8 mouse cellular contexts compared by ENCODE assay signal in the genomic region with DNA sequence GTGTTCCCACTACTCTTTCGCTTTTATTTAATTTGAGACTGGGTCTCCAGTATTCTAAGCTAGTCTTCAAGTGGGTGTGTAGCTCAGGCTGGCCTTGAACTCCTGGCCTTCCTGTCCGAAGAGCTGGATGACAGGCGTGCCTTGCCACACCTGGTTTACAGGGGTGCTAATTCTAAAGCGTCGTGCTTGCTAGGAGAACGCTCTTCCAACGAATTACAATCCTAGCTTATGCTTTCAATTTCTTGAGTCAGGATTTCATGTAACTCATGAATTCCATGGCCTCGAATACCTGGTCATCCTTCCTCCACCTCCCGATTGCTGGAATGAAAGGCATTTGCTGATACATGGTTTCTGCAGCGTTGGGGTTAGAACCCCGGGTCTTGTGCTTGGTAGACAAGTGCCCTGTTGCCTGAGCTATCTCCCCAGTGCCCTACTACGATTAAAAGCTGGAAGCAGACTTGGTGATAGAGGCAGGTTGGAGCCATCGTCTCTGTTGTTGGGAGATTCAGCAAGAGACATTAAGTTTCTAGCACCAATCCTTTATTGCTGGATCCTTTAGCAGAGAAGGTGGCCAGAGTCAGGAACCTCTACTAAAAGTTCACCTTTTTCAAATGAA. TPM values are rescaled to one million over a fixed set of nuclear protein-coding genes. Genes with fewer than 3 reads are reported as not detected.
DNase-seq lines count a peak whose midpoint lies in the region; ATAC-seq lines count a peak whose summit lies in the region.

No protein-coding gene starts in this region.

- ATAC-seq in heart, embryonic 16.5 days (replicated peaks; ENCODE audit: extremely low read depth, insufficient read depth, low FRiP score): no peak
- ATAC-seq in hindbrain, embryonic 13.5 days (ENCODE audit: low FRiP score): no peak
- no peak for ATAC-seq in midbrain, embryonic 12.5 days (ENCODE audit: low FRiP score, low read depth)

- peaks cover 23% of the 10 kb centered on the region for H3K4me1 ChIP-seq in heart, embryonic 16.5 days (ENCODE audit: control insufficient read depth, insufficient read depth, low read length)
- peaks cover 38% of the 10 kb centered on the region for H3K4me1 ChIP-seq in hindbrain, embryonic 13.5 days (replicated peaks)
- H3K4me1 ChIP-seq in midbrain, embryonic 12.5 days: peaks cover 26% of the 10 kb centered on the region

- peak overlapping the region; percentile 95 for H3K4me2 ChIP-seq in heart, embryonic 16.5 days (ENCODE audit: low read depth, low read length)
- peak overlapping the region; percentile 78 for H3K4me2 ChIP-seq in hindbrain, embryonic 13.5 days
- peak overlapping the region; percentile 65 for H3K4me2 ChIP-seq in midbrain, embryonic 12.5 days (replicated peaks)

- peak overlapping the region; percentile 98 for H3K9ac ChIP-seq in heart, embryonic 16.5 days (ENCODE audit: low read length)
- H3K9ac ChIP-seq in hindbrain, embryonic 13.5 days: peak overlapping the region; percentile 92
- peak overlapping the region; percentile 93 for H3K9ac ChIP-seq in midbrain, embryonic 12.5 days (replicated peaks)

- 17% methylated on average over 13 of the region's 13 CpGs for WGBS in heart, embryonic 16.5 days
- WGBS in hindbrain, embryonic 13.5 days: 37% methylated on average over 13 of the region's 13 CpGs
- 38% methylated on average over 13 of the region's 13 CpGs for WGBS in midbrain, embryonic 12.5 days

- H3K27me3 ChIP-seq in heart, embryonic 16.5 days (ENCODE audit: control insufficient read depth, insufficient read depth, low read length): no peaks in the 10 kb centered on the region
- H3K27me3 ChIP-seq in hindbrain, embryonic 13.5 days: no peaks in the 10 kb centered on the region
- no peaks in the 10 kb centered on the region for H3K27me3 ChIP-seq in midbrain, embryonic 12.5 days

- peaks cover 27% of the 10 kb centered on the region for H3K36me3 ChIP-seq in heart, embryonic 16.5 days (ENCODE audit: control insufficient read depth, insufficient read depth)
- H3K36me3 ChIP-seq in hindbrain, embryonic 13.5 days: peaks cover 37% of the 10 kb centered on the region
- H3K36me3 ChIP-seq in midbrain, embryonic 12.5 days: peaks cover 39% of the 10 kb centered on the region

- no peaks in the 10 kb centered on the region for H3K9me3 ChIP-seq in heart, embryonic 16.5 days (replicated peaks; ENCODE audit: control insufficient read depth, low read length)
- no peaks in the 10 kb centered on the region for H3K9me3 ChIP-seq in hindbrain, embryonic 13.5 days
- no peaks in the 10 kb centered on the region for H3K9me3 ChIP-seq in midbrain, embryonic 12.5 days

- H3K27ac ChIP-seq in heart, embryonic 16.5 days (ENCODE audit: low read length): peak overlapping the region; percentile 81
- peak overlapping the region; percentile 91 for H3K27ac ChIP-seq in hindbrain, embryonic 13.5 days
- peak overlapping the region; percentile 91 for H3K27ac ChIP-seq in midbrain, embryonic 12.5 days (replicated peaks)

- peak overlapping the region; percentile 82 for H3K4me3 ChIP-seq in heart, embryonic 16.5 days (ENCODE audit: low read length)
- peak overlapping the region; percentile 77 for H3K4me3 ChIP-seq in hindbrain, embryonic 13.5 days
- H3K4me3 ChIP-seq in midbrain, embryonic 12.5 days: peak overlapping the region; percentile 84

- no peak for DNase-seq in heart, postnatal 4 days
- DNase-seq in MN1 (ENCODE audit: low spot score): peak; percentile 44
- no peak for DNase-seq in layer of hippocampus, postnatal 10 days (ENCODE audit: low spot score in 2 of 2)
- no peak for DNase-seq in layer of hippocampus, postnatal 14 days (ENCODE audit: low spot score in 2 of 2)
- no peak for DNase-seq in frontal cortex, postnatal 14 days (ENCODE audit: low spot score in 2 of 2)

RNA-seq across cellular contexts. Expression of gene Kxd1, which starts 0.5 kb away (rescaled TPM):
- 74.4 and 77.6 TPM in 2 replicates for polyA plus RNA-seq in heart, embryonic 16.5 days (2015; fragmentation: Nextera tagmentation; extraction: Ambion mirVana)
- 10 to 100 TPM; 67.5 to 76.9 TPM for total RNA-seq in heart, postnatal 4 days (2021)
- 47.7 and 50.5 TPM in 2 replicates for polyA plus RNA-seq in hindbrain, embryonic 13.5 days (2015; fragmentation: Nextera tagmentation; extraction: Ambion mirVana)
- polyA plus RNA-seq in midbrain, embryonic 12.5 days (2016; fragmentation: Nextera tagmentation; extraction: Ambion mirVana): 52.1 and 52.7 TPM in 2 replicates
- 10 to 100 TPM; 33.1 to 35.3 TPM for total RNA-seq in layer of hippocampus, postnatal 10 days (2021)
- total RNA-seq in layer of hippocampus, postnatal 14 days (2021): 10 to 100 TPM; 39.5 to 40.3 TPM

RNA-seq across cellular contexts. Expression of gene Fkbp8, which starts 0.8 kb away (rescaled TPM):
- polyA plus RNA-seq in heart, embryonic 16.5 days (2015; fragmentation: Nextera tagmentation; extraction: Ambion mirVana): 273 and 275 TPM in 2 replicates
- 100 to 1,000 TPM; 204 to 207 TPM for total RNA-seq in heart, postnatal 4 days (2021)
- 385 and 391 TPM in 2 replicates for polyA plus RNA-seq in hindbrain, embryonic 13.5 days (2015; fragmentation: Nextera tagmentation; extraction: Ambion mirVana)
- polyA plus RNA-seq in midbrain, embryonic 12.5 days (2016; fragmentation: Nextera tagmentation; extraction: Ambion mirVana): 326 and 332 TPM in 2 replicates
- 100 to 1,000 TPM; 337 to 361 TPM for total RNA-seq in layer of hippocampus, postnatal 10 days (2021)
- total RNA-seq in layer of hippocampus, postnatal 14 days (2021): 100 to 1,000 TPM; 412 to 417 TPM

RNA-seq across cellular contexts. Expression of gene Ell, which starts 11.0 kb away (rescaled TPM):
- 14.0 and 15.4 TPM in 2 replicates for polyA plus RNA-seq in heart, embryonic 16.5 days (2015; fragmentation: Nextera tagmentation; extraction: Ambion mirVana)
- 10 to 100 TPM; 16.7 to 17.6 TPM for total RNA-seq in heart, postnatal 4 days (2021)
- polyA plus RNA-seq in hindbrain, embryonic 13.5 days (2015; fragmentation: Nextera tagmentation; extraction: Ambion mirVana): 16.3 and 17.2 TPM in 2 replicates
- 18.7 and 21.6 TPM in 2 replicates for polyA plus RNA-seq in midbrain, embryonic 12.5 days (2016; fragmentation: Nextera tagmentation; extraction: Ambion mirVana)
- 10 to 100 TPM; 15.8 to 16.4 TPM for total RNA-seq in layer of hippocampus, postnatal 10 days (2021)
- total RNA-seq in layer of hippocampus, postnatal 14 days (2021): 10 to 100 TPM; 18.7 TPM

RNA-seq across cellular contexts. Expression of gene Uba52, which starts 17.7 kb away (rescaled TPM):
- 691 and 770 TPM in 2 replicates for polyA plus RNA-seq in heart, embryonic 16.5 days (2015; fragmentation: Nextera tagmentation; extraction: Ambion mirVana)
- 1,000 to 10,000 TPM; 1,698 to 1,707 TPM for total RNA-seq in heart, postnatal 4 days (2021)
- polyA plus RNA-seq in hindbrain, embryonic 13.5 days (2015; fragmentation: Nextera tagmentation; extraction: Ambion mirVana): 715 and 758 TPM in 2 replicates
- polyA plus RNA-seq in midbrain, embryonic 12.5 days (2016; fragmentation: Nextera tagmentation; extraction: Ambion mirVana): 748 and 749 TPM in 2 replicates
- 1,000 to 10,000 TPM in 1 of 2 experiments, 100 to 1,000 TPM in 1; 916 to 1,148 TPM for total RNA-seq in layer of hippocampus, postnatal 10 days (2021)
- total RNA-seq in layer of hippocampus, postnatal 14 days (2021): 1,000 to 10,000 TPM; 1,048 to 1,082 TPM

RNA-seq across cellular contexts. Expression of gene Rex1bd, which starts 21.7 kb away (rescaled TPM):
- 122 and 129 TPM in 2 replicates for polyA plus RNA-seq in heart, embryonic 16.5 days (2015; fragmentation: Nextera tagmentation; extraction: Ambion mirVana)
- 100 to 1,000 TPM in 1 of 2 experiments, 10 to 100 TPM in 1; 96.9 to 109 TPM for total RNA-seq in heart, postnatal 4 days (2021)
- polyA plus RNA-seq in hindbrain, embryonic 13.5 days (2015; fragmentation: Nextera tagmentation; extraction: Ambion mirVana): 147 and 148 TPM in 2 replicates
- polyA plus RNA-seq in midbrain, embryonic 12.5 days (2016; fragmentation: Nextera tagmentation; extraction: Ambion mirVana): 130 and 134 TPM in 2 replicates
- 100 to 1,000 TPM in 1 of 2 experiments, 10 to 100 TPM in 1; 97.8 to 106 TPM for total RNA-seq in layer of hippocampus, postnatal 10 days (2021)
- 100 to 1,000 TPM in 1 of 2 experiments, 10 to 100 TPM in 1; 83.2 to 103 TPM for total RNA-seq in layer of hippocampus, postnatal 14 days (2021)
